Mouse (Mus musculus) 416B (cell line): ENCODE measurements at regions not wholly inside any gene's neighbourhood (a gene's known extent, or its start where the extent isn't known, plus 50 kb on each side); places are given as distances from the start of the nearest gene placed in this dataset.

Source experiments
- DNase-seq: peaks from one replicate; pipeline ENCODE4 v3.0.0; 2011; ENCODE audit warnings: low read depth

- DNase-seq, result no peak
These were observed 233.7 kb upstream of the Isx start for GRCm38 (mm10) chr8:74639276-74639675.

DNA sequence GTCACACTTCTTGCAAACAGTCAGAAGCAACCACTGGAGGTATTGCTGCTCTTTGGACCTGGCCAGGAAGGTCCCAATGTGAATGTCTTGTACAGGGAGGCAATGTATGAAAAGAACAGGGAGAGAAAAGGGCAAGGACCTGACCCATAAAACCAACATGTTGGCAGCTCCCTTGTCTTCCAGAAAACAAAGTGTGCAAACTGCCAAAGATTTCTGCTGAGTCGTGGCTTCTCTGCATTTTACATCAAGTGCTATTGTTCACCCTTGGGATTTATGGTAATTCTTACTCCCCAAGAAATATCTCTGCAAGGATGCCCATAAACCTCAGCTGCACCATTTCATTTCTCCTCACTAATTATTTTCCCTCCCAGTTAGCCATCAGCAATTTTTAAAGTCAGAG, 232.3 kb upstream of the Isx start:
- no peak for DNase-seq

DNA sequence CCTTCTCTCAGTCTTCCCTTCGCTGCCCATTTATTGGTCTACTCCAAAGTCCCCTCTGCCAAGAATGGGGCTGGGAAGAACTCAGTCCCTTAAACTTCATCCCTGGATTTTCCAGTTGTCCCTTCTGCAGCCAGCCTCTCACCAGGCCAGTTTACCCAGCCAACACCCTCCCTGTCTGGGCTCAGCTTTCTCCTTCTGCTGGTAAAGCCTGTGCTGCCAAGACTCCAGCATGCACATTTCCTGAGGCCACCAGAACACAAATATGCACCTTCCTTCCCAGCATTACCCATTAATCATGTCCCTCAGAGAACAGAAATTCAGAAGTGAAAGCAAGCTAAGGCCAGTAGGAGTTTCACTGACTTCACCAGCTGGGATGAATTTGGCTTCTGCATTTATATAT, 213.0 kb upstream of the Isx start:
- no peak for DNase-seq

DNA sequence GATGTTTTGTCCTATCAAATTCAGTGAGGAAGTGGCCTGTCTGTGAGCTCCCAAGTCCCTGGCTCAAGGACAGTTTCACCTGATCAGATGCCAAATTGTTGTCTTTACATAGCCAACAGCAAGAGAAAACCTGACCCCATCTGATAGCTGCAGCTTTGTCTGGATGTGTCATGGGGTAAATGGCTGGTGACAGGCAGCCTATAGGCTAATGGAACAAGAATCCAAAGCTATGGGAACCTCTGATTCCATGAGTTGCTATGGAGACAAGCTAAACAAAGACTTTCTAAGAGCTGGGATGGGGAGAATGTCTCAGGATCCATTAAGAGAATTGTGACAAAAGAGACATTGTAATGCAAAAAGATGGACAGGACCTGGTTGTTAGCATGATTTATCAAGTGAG, 184.6 kb upstream of the Isx start:
- no peak for DNase-seq

DNA sequence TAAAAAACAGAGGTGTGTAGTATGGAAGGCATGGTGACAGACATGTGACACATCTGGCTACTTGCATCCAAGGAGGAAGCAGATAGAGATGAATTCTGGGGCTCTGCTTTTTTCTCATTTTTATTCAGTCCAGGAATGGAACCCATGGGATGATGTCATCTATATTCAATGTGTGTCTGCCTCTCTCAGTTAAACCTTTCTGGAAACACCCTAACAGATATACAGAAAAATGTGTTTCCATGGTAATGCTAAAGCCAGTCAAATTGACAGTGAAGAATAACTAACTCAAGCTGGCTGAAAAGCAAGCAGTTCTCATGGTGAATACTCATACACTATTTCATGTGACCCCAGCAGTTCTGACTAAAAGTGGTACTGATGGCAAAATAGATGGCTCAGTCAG, 177.0 kb upstream of the Isx start:
- DNase-seq, result no peak

DNA sequence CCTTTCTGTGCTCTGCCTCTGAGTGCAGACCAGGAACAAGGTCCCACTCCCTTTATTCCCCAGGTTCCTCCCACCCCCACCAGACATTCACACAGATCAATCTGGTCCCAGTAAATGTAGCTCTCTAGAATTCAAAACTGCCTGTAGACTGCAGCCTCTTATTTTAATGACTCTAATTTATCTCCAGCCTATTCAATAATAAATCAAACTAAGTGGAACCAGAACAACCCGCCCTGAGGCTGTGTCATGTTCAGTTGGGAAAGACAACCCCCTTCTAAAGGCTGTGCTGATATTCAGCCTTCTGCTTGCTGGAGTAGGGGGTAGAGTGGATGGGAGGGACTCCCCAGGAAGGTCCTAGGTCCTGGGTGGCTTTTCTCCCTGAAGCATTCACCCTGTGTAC, 175.7 kb upstream of the Isx start:
- no peak for DNase-seq

- peak; percentile 5 for DNase-seq
These were observed 160.4 kb upstream of the Isx start for GRCm38 (mm10) chr8:74712617-74713016.

DNA sequence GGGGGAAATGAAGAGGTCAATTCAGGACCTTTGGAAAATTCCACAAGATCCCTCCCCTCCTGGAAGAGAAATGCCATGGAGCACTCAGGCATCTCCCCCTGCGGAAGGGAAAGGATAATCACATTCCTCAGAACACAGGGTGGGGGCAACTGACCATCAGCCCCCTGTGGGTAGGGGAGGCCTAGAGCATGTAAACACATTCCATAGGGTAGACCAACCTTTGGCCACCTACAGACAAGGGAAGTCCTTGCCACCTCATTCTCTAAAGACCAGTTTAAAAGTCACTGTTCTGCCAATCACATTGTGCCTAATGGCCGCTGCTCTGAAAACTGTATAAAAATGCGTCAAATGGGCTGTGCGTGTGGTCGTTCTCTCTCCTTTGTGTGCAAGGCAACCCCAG, 156.9 kb upstream of the Isx start:
- DNase-seq, result no peak

- DNase-seq, result no peak
These were observed 108.2 kb upstream of the Isx start for GRCm38 (mm10) chr8:74764728-74765127.

DNA sequence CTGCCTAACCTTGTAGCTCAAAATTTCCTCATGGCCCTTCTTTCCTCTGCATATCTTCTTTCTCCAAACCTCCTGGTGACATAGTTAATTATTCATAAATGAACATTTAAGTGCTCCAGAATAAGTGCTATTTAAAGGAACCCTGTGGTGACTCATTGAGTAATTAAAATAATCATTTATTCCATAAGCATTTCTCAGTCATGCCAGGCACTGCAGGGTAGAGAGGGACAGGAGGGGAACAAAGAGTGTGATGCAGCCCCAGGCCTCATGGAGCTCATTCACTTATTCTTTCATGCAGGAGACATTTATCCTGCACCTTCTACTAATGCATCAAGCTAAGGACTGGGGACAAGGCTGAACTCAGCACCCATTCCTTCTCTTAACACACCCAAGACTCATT, 97.4 kb upstream of the Isx start:
- DNase-seq, result no peak

GRCm38 (mm10) chr8:74781087-74781486, 91.9 kb upstream of the Isx start:
- no peak for DNase-seq

GRCm38 (mm10) chr8:74808685-74809084, 64.3 kb upstream of the Isx start:
- no peak for DNase-seq

DNA sequence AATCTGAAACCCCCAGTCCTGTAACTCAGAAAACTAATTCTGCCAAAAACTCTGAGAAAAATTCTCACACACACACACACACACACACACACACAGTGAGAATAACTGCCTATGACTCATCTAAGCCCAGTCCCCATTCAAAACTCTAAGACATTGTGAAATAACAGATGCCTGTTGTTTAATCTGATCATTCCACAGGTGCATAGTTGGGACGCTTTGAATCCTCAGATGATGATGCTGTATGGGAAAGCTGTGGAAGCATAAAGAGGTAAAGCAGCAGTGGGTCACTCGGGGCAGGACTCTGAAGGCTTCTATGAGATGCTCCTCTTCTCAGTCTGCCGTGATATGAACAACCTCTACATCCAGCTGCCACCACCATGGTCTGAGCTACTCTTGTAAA, 62.9 kb upstream of the Isx start:
- no peak for DNase-seq

- DNase-seq, result peak; percentile 18
These were observed 54.5 kb upstream of the Isx start for GRCm38 (mm10) chr8:74818434-74818833.

- no peak for DNase-seq
These were observed 52.3 kb upstream of the Isx start for GRCm38 (mm10) chr8:74820716-74821115.

- no peak for DNase-seq
These were observed 50.7 kb upstream of the Isx start for GRCm38 (mm10) chr8:74822288-74822687.
